Mouse (Mus musculus) olfactory bulb, adult 2 months (tissue): ENCODE data around the gene Pde6g. TPM values are rescaled to one million over a fixed set of nuclear protein-coding genes. Genes with fewer than 3 reads are reported as not detected.

ENCODE experiments used
- H3K27ac ChIP-seq: fragments of 200-500 bp; 2 replicates; pipeline ENCODE4 v1.5.1; 2012; ENCODE audit warnings: low read depth, low read length; ENCODE audit not compliant: insufficient read depth
- H3K4me1 ChIP-seq: fragments of 200-500 bp; 2 replicates; pipeline ENCODE4 v1.6.1; 2012; ENCODE audit warnings: low read length; ENCODE audit not compliant: control insufficient read depth, insufficient read depth
- H3K4me3 ChIP-seq: fragments of 200-500 bp; 2 replicates; pipeline ENCODE4 v1.5.1; 2012; ENCODE audit warnings: mild to moderate bottlenecking, low read depth, low read length, moderate library complexity; ENCODE audit not compliant: insufficient read depth
- CTCF ChIP-seq: fragments of 200-500 bp; IDR thresholded peaks from 2 replicates; pipeline ENCODE4 v1.5.1; 2012; ENCODE audit warnings: low read depth, mild to moderate bottlenecking, low read length, moderate library complexity; ENCODE audit not compliant: insufficient read depth
- POLR2A ChIP-seq: fragments of 200-500 bp; IDR thresholded peaks from 2 replicates; pipeline ENCODE4 v1.6.1; 2012; ENCODE audit warnings: mild to moderate bottlenecking, low read depth, low read length, moderate library complexity; ENCODE audit not compliant: insufficient read depth
- WGBS: fragments of 180-500 bp; shearing (Covaris S2); methylation state at CpG from one replicate; pipeline ENCODE4 v1.1.7; 2018; 5-methylcytosine and 5-hydroxymethylcytosine counted together
- polyA plus RNA-seq: library from polyadenylated mRNA; stranded (reverse); fragments of >200 nt; gene quantifications from 2 replicates; pipeline ENCODE4 v1.2.4, GENCODE M21; 2012; ENCODE audit warnings: low replicate concordance; ENCODE audit not compliant: missing spikeins, insufficient read depth, insufficient read length

Pde6g gene
- polyA plus RNA-seq, 1 experiment: not detected

DNA sequence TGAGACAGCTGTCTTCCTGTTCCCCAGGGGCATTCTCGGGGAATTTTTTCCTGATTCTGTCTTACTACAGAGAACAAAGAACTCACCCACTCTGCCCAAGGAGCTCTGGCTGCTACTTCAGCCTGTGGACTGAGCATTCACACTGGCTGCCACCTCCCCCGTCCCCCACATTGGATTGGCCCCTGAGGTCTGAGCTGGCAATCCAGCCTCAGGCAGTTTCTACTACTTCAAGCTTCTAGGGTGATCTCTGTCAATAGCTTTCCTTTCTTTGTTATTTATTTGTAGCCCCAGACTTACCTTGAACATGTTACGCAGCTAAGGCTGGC is 39.5 kb upstream of the Pde6g start:
- TF ChIP-seq CTCF: no peak
- TF ChIP-seq POLR2A: no peak
- Histone ChIP-seq H3K4me1 (peaks cover 17% of the 10 kb centered on the region), H3K27ac (no peak overlapping the region), H3K4me3 (no peak overlapping the region)
- 26% methylated on average over 3 of the region's 3 CpGs for WGBS

DNA sequence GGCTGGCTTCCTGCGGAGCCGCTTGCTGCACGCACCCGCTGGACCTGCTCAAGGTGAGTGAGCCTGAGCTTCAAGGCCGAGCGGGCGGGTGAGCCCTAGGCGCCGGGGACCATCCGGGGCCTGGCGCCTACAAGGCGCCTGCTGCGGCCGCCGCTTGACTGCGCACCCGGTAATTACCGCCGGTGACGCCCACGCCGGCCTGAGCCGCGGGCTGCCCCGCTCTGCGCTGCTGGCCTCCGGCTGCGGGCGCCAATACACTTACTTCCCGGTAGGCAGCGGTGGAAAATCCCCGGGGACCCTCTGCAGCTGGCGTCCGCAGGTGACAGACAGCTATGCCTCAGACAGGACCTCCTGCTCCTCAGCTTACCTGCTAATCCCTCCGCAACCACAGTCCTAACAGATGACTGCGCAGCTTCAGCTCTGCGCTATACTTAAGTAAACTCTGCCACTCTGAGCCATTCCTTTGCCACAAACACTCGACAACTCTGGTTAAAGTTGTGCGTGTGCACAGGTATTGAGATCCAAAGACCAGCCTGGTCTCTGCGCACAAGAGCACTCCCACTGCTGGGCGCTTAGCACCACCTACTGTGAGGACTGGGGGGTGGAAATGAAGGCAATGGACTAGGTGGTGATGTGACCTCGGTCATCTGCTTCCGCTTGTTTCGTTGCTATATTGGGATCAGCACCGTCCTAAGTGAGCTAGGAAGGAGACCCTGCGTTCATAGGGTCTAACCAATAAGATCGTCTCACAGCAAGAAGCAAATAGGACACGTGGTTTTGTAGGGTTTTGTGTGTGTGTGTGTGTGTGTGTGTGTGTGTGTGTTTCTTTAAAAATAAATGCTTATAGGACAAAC is 39.0 kb upstream of the Pde6g start:
- Histone ChIP-seq H3K27ac (no peak overlapping the region), H3K4me1 (peaks cover 17% of the 10 kb centered on the region), H3K4me3 (peak overlapping the region; percentile 79)
- under 1% methylated on average over 48 of the region's 48 CpGs for WGBS
- TF ChIP-seq POLR2A: no peak
- TF ChIP-seq CTCF: no peak

DNA sequence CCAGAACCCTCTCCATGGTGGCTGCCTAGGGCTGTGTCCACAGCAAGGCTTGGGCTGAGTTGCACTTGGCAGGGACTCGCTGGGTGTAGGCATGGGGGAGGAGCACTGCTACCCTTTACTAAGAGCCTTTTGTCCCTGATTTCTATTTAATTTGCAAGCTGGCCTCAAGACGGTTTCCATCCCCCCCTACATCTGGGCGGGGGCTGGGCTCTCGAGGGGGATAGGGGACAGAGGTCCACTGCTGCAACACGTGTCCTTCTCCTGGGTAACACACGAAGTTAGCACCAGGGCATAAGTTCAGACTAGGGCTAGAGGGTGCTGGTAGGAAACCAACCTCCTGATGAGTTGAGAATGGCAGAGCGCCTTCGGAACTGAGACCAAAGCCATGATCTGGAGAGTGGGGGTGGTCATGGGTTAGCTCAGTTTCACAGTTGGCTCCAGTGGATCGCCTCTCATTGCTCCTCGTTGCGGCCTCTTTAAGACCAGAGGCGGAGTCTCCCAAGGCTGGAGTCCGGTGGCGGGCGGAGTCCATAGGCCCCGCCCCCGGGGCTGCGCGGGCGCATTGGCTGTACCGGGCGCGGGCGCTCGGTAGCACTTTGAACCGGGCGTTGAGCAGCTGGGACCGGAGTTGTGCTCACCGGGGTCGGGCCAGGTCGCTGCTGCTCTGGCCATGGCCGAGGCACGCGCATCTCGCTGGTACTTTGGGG is 38.2 kb upstream of the Pde6g start, which contains the start of gene Slc25a10:
TSS of gene Slc25a10 (plus strand) at position 524 of the 707 bp plus-strand sequence.
- H3K4me3 ChIP-seq: peak within 1 kb of the TSS; percentile 79
- TF ChIP-seq CTCF (no peak), POLR2A (peak; percentile 17; the same call in 1 of the 2 replicates)
- under 1% methylated on average over 35 of the region's 35 CpGs for WGBS
- peak within 1 kb of the TSS; percentile 43; the same call in 1 of the 2 replicates for H3K27ac ChIP-seq
- peaks cover 17% of the 10 kb centered on the region for H3K4me1 ChIP-seq

DNA sequence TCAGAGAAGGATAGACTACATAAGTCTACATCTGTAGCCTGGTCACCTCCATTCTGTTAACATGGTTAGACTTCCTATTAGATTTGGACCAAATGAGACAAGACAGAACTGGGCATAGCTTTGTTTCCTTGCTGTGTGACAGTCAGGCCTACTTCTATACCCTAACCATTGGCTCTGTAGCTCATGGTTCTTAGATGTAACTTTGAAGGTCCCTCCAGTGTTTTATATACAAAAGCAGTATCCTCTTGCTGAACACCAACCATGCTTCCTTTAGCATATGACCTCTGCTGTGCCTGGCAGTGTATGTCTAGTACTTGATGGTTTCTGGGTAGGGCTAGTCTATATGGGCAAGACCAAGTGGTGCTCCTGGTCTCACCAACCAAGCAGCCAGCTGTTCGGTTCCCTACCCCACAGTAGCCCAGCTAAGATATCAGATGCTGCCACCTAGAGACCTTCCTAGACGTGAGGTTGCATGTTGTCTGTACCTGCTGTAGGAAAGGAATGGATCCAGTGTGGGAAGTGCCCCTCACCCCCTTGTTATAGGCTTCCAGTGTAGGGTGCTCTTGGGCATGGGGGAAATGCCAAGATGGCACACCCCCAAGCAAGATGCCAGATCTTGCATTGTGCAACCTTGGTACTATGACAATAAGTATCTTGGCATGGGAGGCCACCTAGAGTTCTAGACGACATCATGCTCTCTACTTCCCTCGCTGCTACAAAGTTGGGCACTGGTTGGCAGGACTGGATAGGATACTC is 37.2 kb upstream of the Pde6g start:
- no peak for TF ChIP-seq CTCF
- no peak for TF ChIP-seq POLR2A
- 24% methylated on average over 4 of the region's 4 CpGs for WGBS
- H3K27ac ChIP-seq: 0 out of 2 replicates have a peak overlapping the region, but pooled peaks have one; percentile 14
- H3K4me3 ChIP-seq: no peak overlapping the region
- H3K4me1 ChIP-seq: peaks cover 23% of the 10 kb centered on the region

DNA sequence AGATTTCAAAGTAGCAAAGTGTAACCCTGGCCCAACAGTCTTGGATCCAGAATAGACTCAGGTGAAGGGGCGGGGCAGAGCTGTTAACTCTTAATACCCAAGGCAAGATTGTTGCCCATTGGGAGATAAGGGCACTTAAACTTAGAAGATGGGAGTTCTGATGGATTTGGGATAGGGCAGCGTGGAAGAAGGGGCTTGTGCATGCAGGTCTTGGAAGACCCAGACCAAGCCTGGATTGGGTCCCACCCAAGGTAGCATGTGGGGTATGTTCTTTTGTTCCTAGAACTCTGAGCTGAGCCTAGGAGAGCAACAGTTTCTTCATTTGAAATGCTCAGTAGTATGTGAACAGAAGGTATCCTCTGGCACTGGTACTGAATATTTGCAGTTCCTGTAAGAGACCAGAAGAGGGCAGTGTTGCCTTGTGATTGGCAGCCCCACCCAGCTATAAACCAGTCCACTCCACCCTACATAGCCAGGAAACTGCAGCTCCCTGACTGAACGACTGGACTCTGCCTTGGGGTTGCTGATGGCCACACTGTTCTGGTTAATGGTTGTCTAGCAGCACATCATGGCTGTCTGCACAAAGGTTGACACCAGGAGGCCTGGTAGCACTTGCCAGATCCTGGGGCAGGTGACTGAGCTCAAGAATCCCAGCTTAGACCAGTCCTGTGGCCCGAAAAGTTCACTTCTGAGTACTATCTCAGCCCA is 35.9 kb upstream of the Pde6g start:
- H3K27ac ChIP-seq: no peak overlapping the region
- WGBS: 64% methylated on average over 4 of the region's 4 CpGs
- TF ChIP-seq CTCF (peak; percentile 33; the same call in 1 of the 2 replicates), POLR2A (no peak)
- H3K4me3 ChIP-seq: no peak overlapping the region
- peaks cover 23% of the 10 kb centered on the region for H3K4me1 ChIP-seq

DNA sequence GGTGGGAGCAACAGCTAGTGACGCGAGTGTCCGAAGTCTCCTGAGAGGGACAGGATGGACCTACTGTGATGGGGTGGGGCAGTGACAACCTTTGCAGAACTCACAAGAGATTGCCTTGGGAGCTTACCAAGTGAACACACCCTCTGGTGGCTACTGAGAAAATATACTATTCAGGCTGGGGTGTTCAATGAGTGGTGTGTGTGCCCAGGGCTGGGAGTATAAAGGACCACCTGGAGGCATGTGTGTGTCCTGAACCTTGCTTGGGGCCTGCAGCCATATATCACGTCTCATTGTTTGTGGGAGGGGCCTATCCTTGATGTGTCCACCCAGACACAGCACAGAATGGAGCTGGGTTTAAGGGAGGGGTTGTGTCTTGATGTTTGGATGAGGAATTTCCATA is 35.2 kb upstream of the Pde6g start:
- Histone ChIP-seq H3K4me1 (peaks cover 29% of the 10 kb centered on the region), H3K27ac (no peak overlapping the region), H3K4me3 (no peak overlapping the region)
- no peak for TF ChIP-seq POLR2A
- no peak for TF ChIP-seq CTCF
- 81% methylated on average over 4 of the region's 4 CpGs for WGBS

DNA sequence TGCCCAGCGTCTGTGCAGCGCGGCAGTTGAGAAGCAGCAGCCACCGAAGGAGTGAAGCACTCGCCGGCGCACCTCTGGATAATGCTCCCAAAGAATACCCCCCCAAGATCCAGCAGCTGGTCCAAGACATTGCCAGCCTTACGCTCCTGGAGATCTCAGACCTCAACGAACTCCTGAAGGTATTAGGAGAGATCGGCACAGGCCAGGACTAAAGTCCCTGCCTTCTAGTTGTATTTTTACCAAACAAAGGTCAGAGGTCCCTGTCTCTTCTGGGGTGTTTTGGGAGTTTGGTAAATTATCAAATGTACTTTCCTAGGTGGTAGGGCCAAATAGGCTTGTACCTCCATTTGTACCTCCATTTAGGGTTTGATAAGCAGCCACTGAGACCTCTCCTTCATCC is 32.0 kb upstream of the Pde6g start:
- H3K4me3 ChIP-seq: peak overlapping the region; percentile 64
- 6% methylated on average over 10 of the region's 10 CpGs for WGBS
- no peak overlapping the region; the same call in 1 of the 2 replicates for H3K27ac ChIP-seq
- TF ChIP-seq CTCF (no peak), POLR2A (no peak)
- H3K4me1 ChIP-seq: peaks cover 15% of the 10 kb centered on the region

DNA sequence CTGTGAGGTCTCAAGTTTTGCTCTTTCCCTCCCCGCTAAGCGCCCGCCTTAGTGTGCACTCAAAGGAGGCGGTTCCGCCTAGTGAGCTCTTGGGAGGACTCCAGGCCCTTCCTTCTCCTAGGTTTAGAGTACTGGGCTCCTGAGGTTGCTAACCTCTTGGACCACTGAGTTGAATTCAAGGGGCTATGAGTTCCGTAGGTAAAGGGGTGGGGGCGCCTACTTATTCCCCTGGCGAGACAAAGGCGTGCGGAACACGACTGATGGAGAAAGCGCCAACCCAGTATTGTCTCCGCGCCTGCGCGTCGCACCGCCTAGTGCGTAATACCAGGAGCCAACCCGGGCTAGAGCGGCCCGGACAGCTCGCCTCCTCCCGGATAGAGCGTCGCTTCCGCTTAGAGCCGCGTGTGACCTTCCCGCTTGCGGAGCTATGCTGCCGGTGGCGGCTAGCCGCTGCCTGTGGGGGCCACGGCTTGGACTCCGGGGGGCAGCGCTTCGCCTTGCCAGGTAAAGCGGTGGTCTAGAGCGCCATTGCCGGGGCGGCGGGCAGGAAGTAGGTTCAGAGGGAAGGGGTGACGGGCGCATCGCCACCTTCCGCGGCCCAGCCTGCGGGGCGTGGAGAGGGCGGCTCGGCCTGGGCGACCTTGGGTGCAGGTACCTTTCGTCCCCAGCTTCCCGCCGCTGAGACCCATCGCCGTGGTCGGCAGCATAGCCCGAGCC is 31.1 kb upstream of the Pde6g start, which contains the start of gene Mrpl12:
TSS of gene Mrpl12 (plus strand) at position 349 of the 717 bp plus-strand sequence.
- WGBS: under 1% methylated on average over 60 of the region's 60 CpGs
- peak within 1 kb of the TSS; percentile 64 for H3K4me3 ChIP-seq
- peak; percentile 83; the same call in 1 of the 2 replicates for TF ChIP-seq POLR2A
- no peak for TF ChIP-seq CTCF
- H3K27ac ChIP-seq: peak within 1 kb of the TSS; percentile 24
- peaks cover 13% of the 10 kb centered on the region for H3K4me1 ChIP-seq
